Mouse (Mus musculus): ENCODE results near the gene Atf6.

- TF ChIP-seq EP300 (IDR thresholded peaks at IDR 0.05; ENCODE audit: insufficient read depth, low read depth, low read length) (no peak), POLR2A (IDR thresholded peaks at IDR 0.05; ENCODE audit: insufficient read depth, low read length) (no peak)
Observed at GRCm38 (mm10) chr1:170655280-170655917, 212.2 kb downstream of the Atf6 start.
